Mouse (Mus musculus) stomach, postnatal 0 days (tissue): ENCODE measurements around the gene Paxbp1.

ENCODE experiments used
- CTCF ChIP-seq: IDR thresholded peaks from 2 replicates; pipeline ENCODE4 v1.5.1; 2016; ENCODE audit warnings: antibody characterized with exemption, low read depth, mild to moderate bottlenecking, moderate library complexity
- EP300 ChIP-seq: optimal IDR thresholded peaks from 2 replicates; pipeline ENCODE3; 2016; ENCODE audit warnings: antibody characterized with exemption

DNA sequence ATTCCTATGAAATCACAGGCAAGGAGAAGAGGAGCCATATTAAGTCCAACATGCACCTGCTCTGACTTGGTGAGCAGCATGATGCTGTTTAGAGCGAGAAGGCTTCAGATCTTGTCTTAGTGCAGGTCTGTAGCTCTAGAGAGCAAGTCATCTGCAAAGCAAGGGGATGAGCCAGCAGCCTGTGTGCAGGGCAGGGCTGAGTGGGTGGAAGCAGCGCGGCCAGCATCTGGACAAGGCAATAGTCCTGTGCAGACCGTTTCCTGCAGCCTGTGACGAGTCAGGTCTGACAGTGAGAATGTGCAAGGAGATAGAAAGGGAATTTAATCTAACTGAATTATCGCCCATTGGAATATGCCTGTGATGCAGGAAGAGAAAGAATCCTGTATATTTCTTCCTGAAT, 73.3 kb downstream of the Paxbp1 start:
- TF ChIP-seq EP300 (no peak), CTCF (no peak)
